Mouse (Mus musculus) 416B (cell line): ENCODE measurements around the gene Btbd11.

Experiments used
- DNase-seq: peaks from one replicate; pipeline ENCODE4 v3.0.0; 2011; ENCODE audit warnings: low read depth

Btbd11 gene

DNA sequence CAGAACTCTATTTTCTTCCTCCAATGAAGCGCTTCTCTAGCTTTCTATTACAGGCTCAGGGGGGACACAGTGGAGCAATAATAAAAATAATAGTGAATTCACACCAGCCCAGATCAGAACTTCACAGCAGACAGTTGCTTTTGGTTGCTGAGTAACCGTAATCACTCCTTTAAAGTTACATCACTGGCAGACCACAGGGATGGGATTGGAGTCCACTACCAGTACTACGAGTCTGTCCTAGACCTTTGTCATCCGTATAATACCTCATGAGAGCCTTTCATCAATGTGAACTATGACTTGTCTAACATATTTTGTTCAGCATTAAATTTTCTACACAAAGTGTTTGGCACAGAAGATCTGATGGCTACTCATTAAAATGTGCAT is 35.0 kb downstream of the Btbd11 start:
- no peak for DNase-seq

DNA sequence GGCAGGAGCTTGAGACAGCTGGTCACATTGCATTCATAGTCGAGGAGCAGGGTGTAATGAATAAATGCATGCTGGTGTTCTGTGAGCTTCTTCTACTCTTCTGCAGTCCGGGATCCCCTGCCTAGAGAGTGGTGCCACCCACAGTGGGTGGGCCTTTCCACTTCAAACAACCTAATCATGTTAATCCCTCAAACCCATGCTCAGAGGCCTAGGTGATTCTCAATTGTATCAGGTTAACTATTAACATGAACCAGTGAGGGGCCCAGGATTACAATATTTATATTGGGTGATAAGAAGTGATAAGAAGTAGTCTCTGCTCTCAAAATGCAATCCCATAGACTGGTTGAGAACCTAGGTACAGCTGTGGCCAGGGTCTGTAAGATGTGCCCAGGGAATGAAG is 39.1 kb downstream of the Btbd11 start:
- no peak for DNase-seq

DNA sequence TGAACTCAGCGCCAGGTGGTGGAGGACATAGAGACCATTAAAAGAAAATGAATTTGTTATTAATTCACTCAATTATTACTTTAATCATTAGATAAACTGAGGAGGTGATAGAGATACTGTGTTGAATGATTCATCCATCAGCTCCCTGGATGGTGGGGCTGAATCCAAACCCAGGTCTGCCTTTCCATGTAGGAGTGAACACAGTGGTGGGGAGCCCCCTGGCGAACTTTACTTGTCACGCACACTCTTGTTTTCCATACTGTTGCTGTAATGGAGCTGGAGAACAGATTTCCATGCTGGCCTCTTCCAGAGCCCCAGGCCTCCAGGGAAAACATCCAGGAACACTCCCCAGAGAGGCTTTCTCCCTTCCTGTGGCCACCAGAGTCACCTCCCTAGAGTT is 50.6 kb downstream of the Btbd11 start:
- no peak for DNase-seq

DNA sequence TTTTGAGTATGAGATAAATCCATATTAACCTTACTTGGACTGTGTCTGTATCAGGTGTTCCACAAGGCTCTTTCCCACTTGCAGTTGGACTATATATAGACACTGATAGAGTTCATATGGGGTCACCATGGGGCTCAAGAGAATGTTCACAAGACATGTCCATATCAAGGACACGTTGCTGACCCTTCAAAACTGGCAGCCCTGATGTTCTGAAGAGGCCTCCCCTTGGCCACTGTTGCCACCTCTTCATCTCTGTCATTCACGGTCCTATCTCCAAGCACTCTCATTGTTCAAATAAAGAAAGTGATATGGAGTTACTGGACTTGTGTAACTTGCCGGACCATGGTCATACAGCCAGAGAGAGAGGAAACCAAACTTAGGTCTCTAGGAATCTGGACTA is 56.8 kb downstream of the Btbd11 start:
- no peak for DNase-seq

DNA sequence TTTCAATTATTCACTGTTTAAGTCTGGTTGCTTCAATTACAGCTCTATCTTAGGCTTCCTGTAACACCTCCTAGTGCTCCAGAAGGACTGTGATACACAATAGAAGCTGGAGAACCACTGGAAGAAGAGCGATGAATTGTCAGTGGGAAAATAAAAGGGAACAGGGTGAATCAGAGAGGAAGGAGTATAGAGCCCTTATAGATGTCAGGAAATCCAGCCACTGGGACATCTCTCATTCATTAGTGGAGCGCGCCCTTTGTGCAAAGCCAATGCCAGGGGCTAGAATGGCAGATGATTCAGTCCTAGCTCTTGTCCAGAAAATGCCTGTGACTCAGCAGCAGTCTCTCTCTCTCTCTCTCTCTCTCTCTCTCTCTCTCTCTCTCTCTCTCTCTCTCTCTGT is 59.3 kb downstream of the Btbd11 start:
- DNase-seq: no peak

DNA sequence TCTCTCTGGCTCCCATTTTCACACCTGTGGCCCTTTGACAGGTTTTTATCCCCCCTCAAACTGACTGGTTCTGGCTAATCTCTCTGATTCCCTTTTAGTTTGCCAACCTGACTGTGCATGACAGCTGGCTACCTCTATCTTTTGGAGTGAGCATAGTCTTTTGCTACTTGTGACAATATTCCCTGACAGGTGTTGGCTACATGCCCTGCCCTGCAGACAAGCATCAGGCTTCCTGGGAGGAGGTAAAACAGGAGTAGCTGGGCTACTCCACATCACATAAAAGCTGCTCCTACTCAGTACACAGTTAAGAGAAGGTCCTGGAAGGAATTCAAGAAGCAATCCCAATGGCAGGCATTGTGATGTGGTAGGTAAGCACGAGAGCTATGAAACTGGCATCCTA is 60.1 kb downstream of the Btbd11 start:
- DNase-seq: no peak

DNA sequence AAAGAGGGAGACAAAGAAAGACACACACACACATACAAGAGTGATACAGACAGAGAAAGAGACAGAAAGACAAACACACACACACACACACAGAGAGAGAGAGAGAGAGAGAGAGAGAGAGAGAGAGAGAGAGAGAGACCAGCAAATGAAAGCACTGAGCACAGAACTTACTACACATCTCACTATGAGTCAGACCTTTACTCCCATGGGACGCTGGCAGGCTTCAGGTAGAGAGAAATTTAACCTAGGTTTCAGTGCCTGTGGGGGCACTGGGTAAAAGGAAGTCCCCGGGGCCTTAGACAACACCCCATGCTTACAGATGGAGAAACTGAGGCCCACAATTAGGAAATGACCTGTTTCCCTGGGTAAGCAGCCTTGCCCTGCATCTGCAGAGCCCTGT is 61.3 kb downstream of the Btbd11 start:
- DNase-seq: no peak

DNA sequence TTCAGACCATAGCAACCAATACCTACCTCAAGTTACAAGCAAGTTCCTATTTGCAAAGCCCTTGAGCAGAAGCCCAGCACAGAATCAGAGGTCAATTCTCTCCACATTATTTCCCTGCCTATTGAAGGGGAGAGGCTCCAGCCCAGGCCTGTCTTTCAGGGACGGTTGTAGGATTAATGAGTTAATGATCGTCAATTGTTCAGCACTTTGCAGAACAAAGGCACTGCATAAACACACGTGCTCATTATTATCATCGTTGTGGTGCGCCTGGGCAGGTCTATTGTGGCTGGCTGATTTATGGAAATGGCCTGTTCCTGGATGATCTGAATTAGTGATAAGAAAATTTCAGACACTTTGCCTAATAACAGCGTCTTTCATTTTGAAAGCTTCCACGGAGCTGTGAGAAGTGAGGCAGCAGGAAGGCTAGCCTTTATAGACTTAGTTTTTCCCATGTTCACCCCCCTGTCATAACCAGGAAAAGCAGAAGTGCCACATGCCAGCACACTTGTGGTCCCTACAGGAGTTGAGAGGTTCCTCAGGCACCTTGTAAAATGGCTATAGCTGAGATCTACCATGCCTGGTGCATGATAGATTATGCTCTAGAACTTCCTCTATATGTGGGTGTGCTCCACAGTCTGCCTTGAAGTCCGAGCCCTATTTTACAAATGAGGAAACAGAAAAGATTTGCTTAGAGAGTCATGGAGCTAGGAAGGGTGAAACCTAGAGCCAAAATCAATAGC is 65.2 kb downstream of the Btbd11 start:
- no peak for DNase-seq

DNA sequence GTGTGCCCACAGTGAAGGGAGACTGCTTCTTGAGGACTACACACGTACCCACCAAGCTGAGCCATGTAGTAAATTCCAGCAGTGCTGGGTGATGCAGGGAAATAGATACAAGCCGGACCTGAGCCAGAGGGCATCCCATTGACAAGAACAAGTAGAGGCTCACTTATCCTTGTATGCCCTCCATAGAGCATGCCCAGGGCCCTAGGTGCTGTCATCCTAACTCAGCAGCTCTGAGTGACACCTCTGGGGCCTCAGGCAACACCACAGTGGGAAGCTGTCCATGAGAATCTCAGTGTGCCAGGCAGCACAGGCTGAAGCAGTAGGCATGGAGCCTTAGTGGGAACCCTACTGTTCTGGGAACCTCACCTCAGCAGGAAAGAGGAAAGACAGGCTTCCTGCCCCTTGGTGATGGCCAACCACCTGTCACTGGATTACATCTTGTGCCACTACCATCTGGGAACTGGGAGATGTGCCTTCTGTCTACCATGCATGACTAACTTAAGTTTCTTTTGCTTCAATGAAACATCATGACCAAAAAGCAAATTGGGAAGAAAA is 66.7 kb downstream of the Btbd11 start:
- DNase-seq: no peak

DNA sequence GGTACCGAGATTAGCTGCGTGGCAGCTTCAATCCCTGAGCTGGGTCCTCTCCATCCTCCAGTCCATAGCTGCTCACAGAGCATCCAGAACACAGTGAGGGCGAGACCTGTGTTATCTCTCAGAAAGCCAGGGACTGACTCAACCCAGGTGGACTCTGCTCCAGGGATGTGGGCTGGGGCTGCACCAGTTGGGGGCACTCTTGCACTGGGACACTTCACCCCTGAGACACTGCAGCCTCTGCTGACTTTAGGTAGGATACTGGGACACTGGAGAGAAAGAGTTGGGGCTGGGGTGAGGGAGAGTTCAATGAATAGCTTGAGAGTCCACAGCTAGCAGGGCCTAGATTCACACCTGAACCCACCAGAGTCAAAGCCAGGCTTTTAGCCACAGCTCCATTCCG is 69.4 kb downstream of the Btbd11 start:
- no peak for DNase-seq

DNA sequence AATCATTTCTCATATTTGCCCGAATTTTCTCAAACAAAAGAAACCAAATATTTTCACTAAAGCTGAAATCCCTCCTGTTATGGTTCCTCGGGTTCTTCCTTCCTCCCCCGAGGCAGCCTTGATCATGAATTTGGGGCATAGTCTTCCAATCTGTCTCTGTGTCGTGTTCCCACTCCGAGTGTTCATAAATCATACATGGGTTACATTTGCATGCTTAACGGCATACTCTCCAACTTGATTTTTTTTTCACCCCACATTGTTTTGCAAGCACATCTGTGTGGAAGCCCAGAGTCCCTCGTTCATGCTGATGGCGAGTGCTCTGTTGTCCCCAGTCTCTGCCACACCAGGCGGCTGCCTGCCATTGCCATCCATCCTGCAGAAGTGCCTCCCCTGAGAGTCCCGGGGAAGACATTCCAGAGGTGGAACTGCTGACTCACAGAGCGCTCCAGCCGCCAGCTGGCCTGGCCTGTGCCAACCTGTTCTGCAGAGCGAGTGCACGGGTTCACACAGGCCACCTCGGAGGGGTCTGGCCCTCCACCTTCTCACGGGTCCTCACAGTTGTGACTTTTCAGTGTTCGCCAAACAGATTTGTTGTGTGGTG is 72.2 kb downstream of the Btbd11 start:
- DNase-seq: no peak

DNA sequence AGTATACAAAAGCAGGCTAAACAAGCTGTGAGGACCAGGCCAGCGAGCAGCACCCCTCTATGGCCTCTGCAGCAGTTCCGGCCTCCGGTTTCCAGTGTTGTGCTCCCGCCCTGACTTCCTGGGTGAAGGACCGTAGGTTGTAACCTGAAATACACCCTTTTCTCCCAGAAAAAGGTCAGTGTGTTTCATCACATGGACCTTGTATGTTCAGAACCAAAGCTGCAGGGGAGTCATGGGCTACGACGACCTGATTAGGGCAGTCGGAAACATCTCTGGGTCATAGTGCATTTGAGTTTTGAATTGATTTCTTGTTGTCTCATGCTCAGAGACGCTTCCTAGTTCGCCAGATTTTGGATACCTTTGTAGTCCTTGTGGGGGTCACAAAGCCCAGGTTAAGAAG is 74.1 kb downstream of the Btbd11 start:
- no peak for DNase-seq

DNA sequence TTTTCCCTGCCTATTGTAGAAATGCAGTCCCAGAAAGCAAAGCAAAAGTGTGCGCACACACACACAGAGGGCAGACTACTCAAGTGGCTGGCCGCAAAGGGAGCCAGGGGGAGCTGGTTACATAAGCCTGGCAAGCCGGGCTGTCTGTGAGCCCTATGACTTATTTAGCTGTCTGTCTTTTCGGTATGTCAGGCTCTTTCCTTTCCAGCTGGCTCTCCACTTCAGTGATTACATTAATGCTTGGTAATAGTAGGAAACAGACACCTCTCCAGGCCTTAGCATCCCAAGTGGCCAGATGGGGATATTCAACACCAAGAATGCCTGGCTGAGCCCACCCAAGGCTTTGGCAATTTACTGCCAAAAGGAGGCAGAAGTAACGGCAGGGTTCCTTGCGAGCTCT is 77.5 kb downstream of the Btbd11 start:
- no peak for DNase-seq

DNA sequence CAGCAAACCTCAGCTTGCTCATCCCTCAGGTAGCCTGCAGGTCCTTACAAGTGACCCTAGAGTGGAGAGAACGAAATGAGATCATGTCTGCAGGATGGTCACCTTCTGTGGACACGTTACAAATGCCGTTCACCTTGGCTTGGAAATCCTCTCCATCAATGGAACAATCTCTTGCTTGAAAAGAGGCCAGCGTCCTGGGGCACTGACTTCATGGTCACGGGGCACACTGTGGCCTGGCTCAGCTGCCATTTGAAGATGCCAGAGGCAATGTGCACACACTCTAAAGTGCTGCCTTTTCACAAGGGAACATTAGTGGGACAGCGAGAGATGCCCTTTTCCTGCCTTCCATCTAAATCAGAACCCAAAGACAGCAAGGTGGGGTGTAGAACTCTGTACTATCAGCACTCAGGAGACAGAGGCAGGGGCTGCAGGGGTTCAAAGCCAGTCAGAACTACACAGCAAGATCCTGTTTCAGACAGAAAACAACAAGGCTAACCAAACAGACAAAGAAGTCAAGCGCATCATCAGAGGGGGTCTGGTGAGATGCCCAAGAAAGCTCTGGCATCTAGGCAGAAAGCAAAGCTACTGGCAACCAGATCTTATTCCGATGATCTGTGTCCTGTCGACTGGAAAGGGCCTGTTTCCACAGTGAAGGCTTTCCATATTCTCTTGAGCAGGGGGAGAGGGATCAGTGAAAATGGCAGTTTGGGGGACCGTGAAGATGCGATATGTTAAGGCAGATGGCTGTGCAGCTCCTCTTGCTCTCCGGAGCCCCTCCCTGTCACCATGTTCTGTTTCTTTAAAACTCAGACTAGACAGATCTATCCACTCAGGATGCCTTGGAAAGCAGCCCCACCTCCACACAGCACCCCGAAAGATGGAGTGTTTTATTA is 79.1 kb downstream of the Btbd11 start:
- no peak for DNase-seq

DNA sequence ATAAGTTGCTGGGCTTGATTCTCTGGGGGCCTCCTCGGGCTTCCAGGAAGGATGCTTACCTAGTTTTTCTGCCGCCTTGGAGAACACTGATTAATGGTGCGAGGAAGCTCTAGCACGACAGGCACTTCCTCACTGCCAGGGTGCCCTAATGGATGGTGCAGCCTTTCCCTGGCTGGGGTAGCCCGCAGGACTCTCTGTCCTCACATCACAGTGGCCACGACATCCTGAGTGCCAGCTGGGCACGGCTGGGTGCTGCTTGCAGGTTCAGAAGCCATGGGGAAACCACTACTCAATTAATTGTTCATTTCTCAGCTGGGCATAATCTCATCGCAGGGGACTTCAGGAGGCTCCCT is 79.8 kb downstream of the Btbd11 start:
- DNase-seq: no peak

DNA sequence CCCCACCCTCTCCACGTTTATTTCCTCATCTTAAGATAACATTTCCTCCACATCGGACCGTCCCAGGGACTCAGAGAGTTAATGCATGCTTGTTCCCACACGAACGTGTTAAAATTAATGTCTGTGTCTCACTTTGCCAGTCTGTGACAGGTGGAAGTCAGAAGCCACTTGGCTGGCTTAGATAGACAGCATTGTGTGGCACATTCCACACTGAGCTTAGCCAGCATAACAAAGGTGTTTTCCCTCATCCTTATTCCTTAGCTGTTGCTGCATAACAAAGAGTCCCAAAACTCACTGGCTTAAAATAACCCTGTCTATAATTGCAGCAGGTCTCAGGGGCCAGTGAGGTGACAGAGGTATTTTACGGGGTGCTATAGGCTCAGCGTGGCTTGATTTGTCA is 80.8 kb downstream of the Btbd11 start:
- no peak for DNase-seq

DNA sequence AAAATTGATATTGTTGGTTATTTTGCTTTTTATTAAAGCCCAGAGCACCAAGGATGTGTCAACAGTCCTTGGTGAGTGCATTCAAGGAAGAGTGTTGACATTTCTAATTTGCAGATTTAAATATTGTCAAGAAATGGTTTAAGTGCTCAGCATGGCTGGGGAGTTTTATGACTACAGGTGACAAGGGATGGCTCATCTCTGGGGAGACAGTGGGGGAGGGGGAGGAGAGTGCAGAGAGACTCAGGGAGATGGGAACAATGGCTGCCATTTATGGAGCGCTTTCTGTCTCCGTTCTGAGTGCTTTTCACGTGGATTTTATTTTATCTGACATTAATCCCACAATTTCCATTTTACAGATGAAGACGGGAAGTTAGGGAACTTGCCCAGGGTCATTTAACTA is 81.9 kb downstream of the Btbd11 start:
- no peak for DNase-seq

DNA sequence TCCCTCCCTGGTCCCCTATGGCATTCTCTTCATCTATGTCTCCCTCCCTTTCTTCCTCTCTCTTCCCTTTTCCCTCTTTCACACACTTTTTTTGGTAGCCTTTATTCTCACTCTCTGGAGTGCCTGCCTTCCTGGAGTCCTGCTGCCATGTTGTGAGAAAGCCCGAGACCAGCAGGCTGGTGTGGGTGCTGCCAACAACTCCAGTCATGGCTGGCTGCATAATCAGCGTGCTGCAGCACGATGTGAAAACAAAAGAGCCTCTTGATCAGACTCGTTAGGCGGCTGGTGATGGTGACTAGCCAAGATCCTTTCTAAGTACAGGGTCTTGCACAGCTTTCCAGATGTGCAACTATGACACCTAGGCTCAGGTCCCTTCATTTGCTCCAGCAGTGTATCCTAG is 82.7 kb downstream of the Btbd11 start:
- no peak for DNase-seq

DNA sequence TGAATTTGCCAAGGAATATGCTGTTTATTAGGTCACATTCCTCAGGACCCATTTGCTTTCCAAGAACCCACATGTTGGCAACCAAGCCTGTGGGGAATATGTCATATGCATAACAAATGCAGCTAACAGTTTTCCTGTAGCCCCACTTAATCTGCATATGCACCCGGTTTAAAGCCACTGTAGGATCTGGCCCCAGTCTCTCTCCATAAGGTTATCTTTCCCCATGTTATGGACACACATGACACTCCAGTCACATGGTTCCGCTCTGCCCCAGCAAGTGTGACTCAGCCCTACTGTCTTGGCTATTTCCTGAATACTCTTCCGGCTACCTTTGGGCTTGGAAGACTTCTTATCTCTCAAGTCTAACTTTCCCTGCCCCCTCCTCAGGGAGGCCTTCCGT is 86.7 kb downstream of the Btbd11 start:
- peak; percentile 60 for DNase-seq

DNA sequence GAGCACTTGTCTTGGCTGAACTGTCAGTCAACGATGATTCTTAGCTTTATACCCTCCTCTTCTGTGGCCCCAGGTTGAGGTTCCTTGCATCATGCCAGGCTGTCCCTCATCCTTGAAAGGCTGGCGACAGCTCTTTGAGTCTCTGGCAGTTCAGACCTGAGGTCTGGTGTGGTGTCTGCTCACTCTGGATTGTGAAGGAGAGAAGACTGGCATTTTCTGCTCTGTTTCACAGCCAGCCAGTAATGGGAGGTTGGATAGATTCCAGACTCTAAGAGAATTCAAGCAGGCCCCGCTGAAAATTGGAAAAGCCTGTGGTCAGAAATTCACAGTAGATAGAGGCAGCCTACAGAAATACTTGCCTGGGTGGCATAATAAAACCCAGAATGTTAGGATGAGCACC is 87.3 kb downstream of the Btbd11 start:
- no peak for DNase-seq

DNA sequence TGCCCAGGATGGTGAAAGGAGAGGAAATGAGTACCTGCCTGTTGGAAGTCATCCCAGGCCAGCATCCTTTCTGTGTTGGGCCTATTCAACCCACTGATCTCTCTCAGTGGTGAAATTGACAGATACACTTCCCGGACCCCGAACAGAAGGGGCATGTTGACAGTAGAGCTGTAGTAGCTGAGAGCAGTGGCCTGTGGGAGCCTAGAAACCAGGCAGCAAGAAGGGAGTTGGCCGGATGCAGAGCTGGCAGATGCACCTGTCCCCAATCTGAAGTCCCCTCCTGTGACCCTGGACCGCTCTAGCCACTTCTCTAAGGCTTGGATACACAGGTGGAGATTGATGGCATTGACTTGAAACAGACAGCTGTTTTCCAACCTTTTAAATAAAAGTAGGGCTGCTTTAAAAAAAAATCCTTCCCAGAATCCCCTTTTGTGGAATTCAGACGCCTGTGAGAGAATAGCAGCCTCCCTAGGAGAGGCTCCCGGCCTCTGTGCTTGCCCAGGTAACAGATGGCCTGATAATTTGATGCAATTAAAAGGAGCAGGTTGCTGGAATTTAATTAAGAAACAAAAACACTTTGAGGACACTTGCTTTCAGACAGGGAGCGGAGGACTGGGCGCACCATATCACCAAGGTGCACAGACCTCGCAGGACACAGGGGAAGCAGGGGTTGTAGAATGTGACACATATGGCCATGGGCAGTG is 89.2 kb downstream of the Btbd11 start:
- DNase-seq: no peak

DNA sequence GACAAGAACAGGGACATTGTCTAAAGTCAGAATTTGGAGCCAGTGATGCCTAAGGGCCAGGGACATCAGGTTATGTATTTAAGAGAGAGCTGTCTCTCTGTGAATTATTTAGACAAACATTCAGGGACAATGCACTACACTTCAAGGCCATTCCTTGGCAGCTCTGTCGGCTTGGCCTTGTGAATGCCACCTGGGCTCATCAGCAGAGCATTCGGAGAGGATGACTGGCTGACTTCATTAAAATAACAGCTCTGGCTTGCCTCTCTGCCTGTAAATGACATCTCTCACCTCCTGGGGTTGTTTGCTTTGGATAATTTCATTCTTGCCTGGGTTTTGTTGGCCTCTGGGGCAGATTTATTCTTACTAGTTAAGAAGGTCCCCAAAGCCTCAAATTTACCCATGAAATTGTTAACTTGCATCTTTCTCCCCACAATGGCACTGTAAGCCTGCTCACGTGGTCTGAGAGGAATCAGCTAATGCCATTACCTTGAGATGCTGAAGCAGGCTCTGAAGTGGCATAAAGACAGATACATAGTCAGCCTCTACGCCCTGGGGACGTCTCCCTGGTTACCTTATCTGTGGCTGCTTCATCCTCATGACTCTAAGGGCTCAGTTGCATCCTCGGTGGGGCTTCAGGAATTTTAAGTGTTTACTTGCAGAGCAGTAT is 93.5 kb downstream of the Btbd11 start:
- DNase-seq: no peak
